Mouse (Mus musculus) intestine, embryonic 15.5 days (tissue): ENCODE data around the gene Klk11. TPM values are rescaled to one million over a fixed set of nuclear protein-coding genes. Genes with fewer than 3 reads are reported as not detected.
A peak's percentile ranks its signal among the peaks of the same experiment; 100 is the strongest.

Experiments
- ATAC-seq: fragments of 200-750 bp; cut with Nextera tagmentation; 2 replicates; pipeline ENCODE4 v1.8.0; 2017; ENCODE audit warnings: moderate TSS enrichment, moderate library complexity
- H3K27ac ChIP-seq: fragments of 300-500 bp; sonication (generic); 2 replicates; pipeline ENCODE4 v1.5.1; 2015; ENCODE audit warnings: mild to moderate bottlenecking, inconsistent platforms
- H3K27me3 ChIP-seq: fragments of 300-500 bp; sonication (generic); replicated peaks from 2 replicates; pipeline ENCODE4 v1.6.1; 2015; ENCODE audit warnings: inconsistent platforms
- H3K36me3 ChIP-seq: fragments of 300-500 bp; sonication (generic); 2 replicates; pipeline ENCODE4 v1.6.1; 2015; ENCODE audit warnings: inconsistent platforms
- H3K4me1 ChIP-seq: fragments of 300-500 bp; sonication (generic); replicated peaks from 2 replicates; pipeline ENCODE4 v1.6.1; 2015; ENCODE audit warnings: inconsistent platforms
- H3K4me2 ChIP-seq: fragments of 300-500 bp; sonication (generic); replicated peaks from 2 replicates; pipeline ENCODE4 v1.6.1; 2015; ENCODE audit warnings: mild to moderate bottlenecking, inconsistent platforms
- H3K4me3 ChIP-seq: fragments of 300-500 bp; sonication (generic); replicated peaks from 2 replicates; pipeline ENCODE4 v1.5.1; 2015; ENCODE audit warnings: inconsistent platforms
- H3K9ac ChIP-seq: fragments of 300-500 bp; sonication (generic); 2 replicates; pipeline ENCODE4 v1.6.1; 2015; ENCODE audit warnings: inconsistent platforms
- H3K9me3 ChIP-seq: fragments of 300-500 bp; sonication (generic); 2 replicates; pipeline ENCODE4 v1.6.1; 2016; ENCODE audit warnings: inconsistent platforms
- WGBS: fragments of 180-500 bp; shearing (Covaris S2); methylation state at CpG from one replicate; pipeline ENCODE4 v1.1.7; 2015; 5-methylcytosine and 5-hydroxymethylcytosine counted together
- polyA plus RNA-seq: library from polyadenylated mRNA; unstranded; fragments of >200 nt; fragmentation: Nextera tagmentation; extraction: Ambion mirVana; gene quantifications from 2 replicates; pipeline ENCODE4 v1.2.1, GENCODE M21; 2015

Klk11 gene
- polyA plus RNA-seq, 1 experiment from 2014 or later: 0.46 TPM

- H3K9ac ChIP-seq: peak overlapping the region; percentile 24; the same call in 1 of the 2 replicates
- ATAC-seq: peak; percentile 27; the same call in 1 of the 2 replicates
Observed at GRCm38 (mm10) chr7:43797844-43798462, 23.5 kb downstream of the Klk11 start.

GRCm38 (mm10) chr7:43799876-43800275, 25.5 kb downstream of the Klk11 start:
- ATAC-seq: no peak
- no peak overlapping the region for H3K9ac ChIP-seq
- H3K4me3 ChIP-seq: no peak overlapping the region
- H3K9me3 ChIP-seq: no peaks in the 10 kb centered on the region
- 0 out of 2 replicates have a peak, but pooled peaks cover 5% of the 10 kb centered on the region for H3K4me1 ChIP-seq
- H3K27me3 ChIP-seq: no peaks in the 10 kb centered on the region; the same call in 1 of the 2 replicates
- H3K4me2 ChIP-seq: no peak overlapping the region
- 80% methylated on average over 7 of the region's 7 CpGs for WGBS
- H3K36me3 ChIP-seq: no peaks in the 10 kb centered on the region
- H3K27ac ChIP-seq: no peak overlapping the region

More at GRCm38 (mm10) chr7:43797844-43798462, 23.5 kb downstream of the Klk11 start:
- Histone ChIP-seq H3K4me2 (peak overlapping the region; percentile 84), H3K27ac (no peak overlapping the region), H3K4me1 (0 out of 2 replicates have a peak, but pooled peaks cover 5% of the 10 kb centered on the region), H3K9me3 (no peaks in the 10 kb centered on the region), H3K36me3 (no peaks in the 10 kb centered on the region), H3K27me3 (no peaks in the 10 kb centered on the region; the same call in 1 of the 2 replicates), H3K4me3 (peak overlapping the region; percentile 45)
- WGBS: 34% methylated on average over 13 of the region's 13 CpGs

GRCm38 (mm10) chr7:43810994-43811393, 36.6 kb downstream of the Klk11 start, which contains the start of gene Klk7:
Gene Klk7, plus strand, starts transcription at chr7:43811294.
- Histone ChIP-seq H3K9ac (no peak within 1 kb of the TSS), H3K4me1 (no peaks in the 10 kb centered on the region), H3K27me3 (no peaks in the 10 kb centered on the region), H3K4me2 (no peak within 1 kb of the TSS), H3K36me3 (no peaks in the 10 kb centered on the region), H3K27ac (no peak within 1 kb of the TSS), H3K4me3 (no peak within 1 kb of the TSS), H3K9me3 (no peaks in the 10 kb centered on the region)
- WGBS: 44% methylated on average over 5 of the region's 5 CpGs
- ATAC-seq: no peak

- H3K36me3 ChIP-seq: no peaks in the 10 kb centered on the region
- no peak overlapping the region for H3K27ac ChIP-seq
- no peaks in the 10 kb centered on the region for H3K9me3 ChIP-seq
- H3K4me1 ChIP-seq: no peaks in the 10 kb centered on the region
- H3K27me3 ChIP-seq: no peaks in the 10 kb centered on the region
- no peak overlapping the region for H3K9ac ChIP-seq
- 84% methylated on average over 7 of the region's 7 CpGs for WGBS
- no peak overlapping the region for H3K4me2 ChIP-seq
- H3K4me3 ChIP-seq: no peak overlapping the region
- ATAC-seq: no peak
Observed at GRCm38 (mm10) chr7:43815211-43815610, 40.8 kb downstream of the Klk11 start.

- Histone ChIP-seq H3K36me3 (no peaks in the 10 kb centered on the region), H3K4me1 (no peaks in the 10 kb centered on the region), H3K4me3 (no peak overlapping the region), H3K27me3 (no peaks in the 10 kb centered on the region), H3K4me2 (no peak overlapping the region), H3K9me3 (no peaks in the 10 kb centered on the region), H3K27ac (no peak overlapping the region), H3K9ac (no peak overlapping the region)
- no peak for ATAC-seq
Observed at GRCm38 (mm10) chr7:43816746-43817145, 42.3 kb downstream of the Klk11 start.

GRCm38 (mm10) chr7:43821581-43821980, 47.2 kb downstream of the Klk11 start:
- no peak for ATAC-seq
- no peaks in the 10 kb centered on the region for H3K27me3 ChIP-seq
- no peak overlapping the region for H3K4me2 ChIP-seq
- WGBS: 89% methylated on average over 7 of the region's 7 CpGs
- H3K36me3 ChIP-seq: no peaks in the 10 kb centered on the region
- H3K4me3 ChIP-seq: no peak overlapping the region
- H3K9me3 ChIP-seq: no peaks in the 10 kb centered on the region
- H3K4me1 ChIP-seq: no peaks in the 10 kb centered on the region
- no peak overlapping the region for H3K9ac ChIP-seq
- no peak overlapping the region for H3K27ac ChIP-seq

GRCm38 (mm10) chr7:43824199-43824598, 49.8 kb downstream of the Klk11 start, which contains the start of gene Klk6:
Gene Klk6, plus strand, starts transcription at chr7:43824499.
- H3K9me3 ChIP-seq: no peaks in the 10 kb centered on the region
- H3K4me3 ChIP-seq: no peak within 1 kb of the TSS
- H3K36me3 ChIP-seq: no peaks in the 10 kb centered on the region
- H3K27ac ChIP-seq: no peak within 1 kb of the TSS
- WGBS: 81% methylated on average over 10 of the region's 10 CpGs
- H3K27me3 ChIP-seq: no peaks in the 10 kb centered on the region
- no peaks in the 10 kb centered on the region for H3K4me1 ChIP-seq
- H3K9ac ChIP-seq: no peak within 1 kb of the TSS
- ATAC-seq: no peak
- no peak within 1 kb of the TSS for H3K4me2 ChIP-seq

GRCm38 (mm10) chr7:43826056-43826455, 51.7 kb downstream of the Klk11 start:
- no peaks in the 10 kb centered on the region for H3K27me3 ChIP-seq
- no peaks in the 10 kb centered on the region for H3K4me1 ChIP-seq
- ATAC-seq: no peak
- no peak overlapping the region for H3K4me3 ChIP-seq
- no peak overlapping the region for H3K4me2 ChIP-seq
- WGBS: 83% methylated on average over 5 of the region's 5 CpGs
- H3K9ac ChIP-seq: no peak overlapping the region
- no peak overlapping the region for H3K27ac ChIP-seq
- H3K9me3 ChIP-seq: no peaks in the 10 kb centered on the region
- no peaks in the 10 kb centered on the region for H3K36me3 ChIP-seq

- H3K27me3 ChIP-seq: no peaks in the 10 kb centered on the region
- no peaks in the 10 kb centered on the region for H3K36me3 ChIP-seq
- no peak overlapping the region for H3K9ac ChIP-seq
- no peak overlapping the region for H3K27ac ChIP-seq
- no peaks in the 10 kb centered on the region for H3K4me1 ChIP-seq
- H3K9me3 ChIP-seq: no peaks in the 10 kb centered on the region
- 0 out of 2 replicates have a peak, but pooled peaks have one; percentile 43 for ATAC-seq
- no peak overlapping the region for H3K4me2 ChIP-seq
- WGBS: 76% methylated on average over 4 of the region's 4 CpGs
- no peak overlapping the region for H3K4me3 ChIP-seq
Observed at GRCm38 (mm10) chr7:43827706-43828105, 53.3 kb downstream of the Klk11 start.

Other genes with a start within 250 kb of the Klk11 start
- gene Cd33, start 230.2 kb upstream of the Klk11 start, polyA plus RNA-seq: 1.8 and 1.9 TPM in 2 replicates
- gene Zfp658, start 212.3 kb upstream of the Klk11 start, polyA plus RNA-seq: 2.7 and 2.8 TPM in 2 replicates
- gene Zfp719, start 195.0 kb upstream of the Klk11 start, polyA plus RNA-seq: 8.7 and 10.1 TPM in 2 replicates
- 0.09 TPM in 2 replicates for gene Zfp819, start 167.4 kb upstream of the Klk11 start, polyA plus RNA-seq
- 4.7 and 5.2 TPM in 2 replicates for gene Ceacam18, start 139.9 kb upstream of the Klk11 start, polyA plus RNA-seq
- 1.6 and 1.8 TPM in 2 replicates for gene Siglece, start 114.4 kb upstream of the Klk11 start, polyA plus RNA-seq
- 12.7 and 12.8 TPM in 2 replicates for gene Ctu1, start 102.6 kb upstream of the Klk11 start, polyA plus RNA-seq
- 0.15 TPM in 1 of 2 replicates, not detected in the other for gene Klk14, start 84.2 kb upstream of the Klk11 start, polyA plus RNA-seq
- gene Klk13, start 62.0 kb upstream of the Klk11 start, polyA plus RNA-seq: 0.18 and 0.60 TPM in 2 replicates
- not detected in 2 replicates for gene Klk12, start 5.7 kb upstream of the Klk11 start, polyA plus RNA-seq
- gene Klk10, start 6.4 kb downstream of the Klk11 start, polyA plus RNA-seq: 3.0 and 3.4 TPM in 2 replicates
- not detected in 2 replicates for gene Klk9, start 17.3 kb downstream of the Klk11 start, polyA plus RNA-seq
- gene Klk8, start 23.0 kb downstream of the Klk11 start, polyA plus RNA-seq: 14.5 and 15.1 TPM in 2 replicates
- gene Klk7, start 36.7 kb downstream of the Klk11 start, polyA plus RNA-seq: not detected in 2 replicates
- gene Klk6, start 49.9 kb downstream of the Klk11 start, polyA plus RNA-seq: not detected in 2 replicates
- gene Klk5, start 67.4 kb downstream of the Klk11 start, polyA plus RNA-seq: not detected in 2 replicates
- gene Klk4, start 106.6 kb downstream of the Klk11 start, polyA plus RNA-seq: not detected in 2 replicates
- not detected in 2 replicates for gene Klk15, start 159.1 kb downstream of the Klk11 start, polyA plus RNA-seq
- gene Klk1b8, start 176.1 kb downstream of the Klk11 start, polyA plus RNA-seq: 0.16 and 0.59 TPM in 2 replicates
- gene Klk1b1, start 192.1 kb downstream of the Klk11 start, polyA plus RNA-seq: not detected in 2 replicates
- gene Klk1b9, start 201.5 kb downstream of the Klk11 start, polyA plus RNA-seq: not detected in 2 replicates
- gene Klk1b11, start 221.3 kb downstream of the Klk11 start, polyA plus RNA-seq: not detected in 2 replicates
- gene Klk1b26, start 237.6 kb downstream of the Klk11 start, polyA plus RNA-seq: not detected in 2 replicates